Mouse (Mus musculus) leukemia stem cell, adult 10-12 weeks (primary cell): ENCODE measurements around the gene L2hgdh. TPM values are rescaled to one million over a fixed set of nuclear protein-coding genes. Genes with fewer than 3 reads are reported as not detected.

Source experiments
- polyA plus RNA-seq: library from polyadenylated mRNA; stranded (reverse); fragments of >175 nt; gene quantifications from 2 replicates; pipeline ENCODE4 v1.2.3, GENCODE M21; 2012; ENCODE audit warnings: low replicate concordance

Gene L2hgdh
- polyA plus RNA-seq: 1.3 and 2.1 TPM in 2 replicates

DNA sequence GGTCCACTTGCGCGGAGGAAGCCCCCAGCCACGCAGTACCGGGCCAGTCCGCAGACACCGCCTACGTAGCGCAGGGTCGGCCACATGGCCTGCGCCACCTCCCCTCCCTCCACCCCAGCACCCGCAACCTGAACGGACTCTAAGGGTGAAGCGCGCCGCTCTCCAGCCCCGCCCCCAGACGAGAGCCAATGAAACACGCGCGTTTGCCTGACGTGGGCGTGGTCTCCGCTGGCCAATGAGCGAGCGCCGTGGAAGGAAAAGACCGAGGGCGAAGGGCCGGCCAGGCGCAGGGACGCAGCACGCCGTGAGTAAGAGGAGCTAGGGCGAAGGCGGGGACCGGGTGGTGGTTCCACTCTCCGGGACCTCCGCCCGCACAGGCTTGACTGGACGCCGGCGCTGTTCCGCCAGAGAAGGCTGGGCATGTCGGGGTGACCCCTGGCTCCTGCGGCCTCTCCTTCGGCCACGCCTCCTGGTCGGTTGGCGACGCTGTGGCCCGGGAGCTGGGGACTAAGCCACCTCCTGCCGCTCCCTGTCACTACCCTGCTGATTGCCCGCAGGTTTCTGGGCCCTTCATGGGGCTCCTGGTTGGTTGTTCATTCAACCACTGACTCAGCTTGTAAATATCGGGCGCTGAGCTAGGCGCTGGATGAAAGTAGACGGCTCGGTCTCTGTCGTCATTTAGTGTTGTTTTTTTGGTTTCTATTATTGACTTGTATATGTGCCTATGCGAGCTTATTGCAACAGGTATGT lies at the start of gene L2hgdh, which contains the start of gene Atp5s:
Gene L2hgdh (minus strand): TSS at position 163 of the 750 bp plus-strand sequence.
Gene Atp5s (plus strand): TSS at position 240 of the 750 bp plus-strand sequence.

DNA sequence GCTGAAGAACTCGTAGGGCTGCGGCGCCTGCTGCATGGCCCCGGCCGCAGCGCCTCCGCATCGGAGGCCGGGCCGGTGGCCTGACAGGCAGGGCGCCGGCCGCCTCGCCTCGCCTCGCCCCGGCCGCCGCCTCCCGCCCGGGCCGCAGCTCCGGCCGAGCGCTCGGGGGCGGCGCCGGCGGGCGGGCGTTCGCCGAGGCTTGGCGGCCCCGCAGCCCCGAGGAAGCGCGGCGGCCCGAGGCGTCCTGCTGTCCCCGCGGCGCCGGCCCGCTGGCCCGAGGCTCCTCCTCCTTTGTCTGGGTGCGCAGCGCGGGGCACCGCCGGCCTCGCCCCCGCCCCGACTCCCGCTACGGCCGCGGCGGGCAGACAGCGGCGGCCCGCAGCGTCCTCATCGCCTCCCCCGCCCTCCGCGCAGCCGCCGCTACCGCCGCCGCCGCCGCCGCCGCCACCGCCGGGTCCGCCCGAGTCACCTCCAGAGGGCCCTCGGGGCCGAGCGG lies 43.1 kb downstream of the L2hgdh start, which contains the start of gene Sos2:
Gene Sos2 (minus strand): TSS at position 287 of the 496 bp plus-strand sequence.

Other genes with a start within 250 kb of the L2hgdh start
- 9.0 and 9.2 TPM in 2 replicates for gene Vcpkmt, start 141.8 kb downstream of the L2hgdh start, polyA plus RNA-seq
- gene Sos2, start 43.0 kb downstream of the L2hgdh start, polyA plus RNA-seq: 4.2 and 16.8 TPM in 2 replicates
- gene Atp5s, start 77 bp upstream of the L2hgdh start, polyA plus RNA-seq: 12.1 and 16.0 TPM in 2 replicates
- gene Cdkl1, start 66.4 kb upstream of the L2hgdh start, polyA plus RNA-seq: 0.75 TPM in 1 of 2 replicates, not detected in the other
- gene Atl1, start 167.7 kb upstream of the L2hgdh start, polyA plus RNA-seq: 0.88 and 1.2 TPM in 2 replicates
- 7.0 and 7.5 TPM in 2 replicates for gene Map4k5, start 168.3 kb upstream of the L2hgdh start, polyA plus RNA-seq